Mouse (Mus musculus) myocyte (in vitro differentiated cells): ENCODE measurements around the gene Gadd45gip1. TPM values are rescaled to one million over a fixed set of nuclear protein-coding genes. Genes with fewer than 3 reads are reported as not detected.

Experiments used
- H3K27me3 ChIP-seq: one replicate; pipeline ENCODE4 v1.6.1; 2011; ENCODE audit not compliant: control insufficient read depth, insufficient read depth, insufficient read length
- H3K36me3 ChIP-seq: one replicate; pipeline ENCODE4 v1.6.1; 2011; ENCODE audit not compliant: control insufficient read depth, insufficient read depth
- H3K4me2 ChIP-seq: one replicate; pipeline ENCODE4 v1.6.1; 2011; ENCODE audit warnings: low read depth, control low read depth
- H3K4me3 ChIP-seq: one replicate; pipeline ENCODE4 v1.5.1; 2011; ENCODE audit warnings: mild to moderate bottlenecking, control low read depth, moderate library complexity
- H3K79me2 ChIP-seq: one replicate; pipeline ENCODE4 v1.6.1; 2011; ENCODE audit not compliant: control insufficient read depth, insufficient read depth
- H3ac ChIP-seq: one replicate; pipeline ENCODE4 v1.6.1; 2011; ENCODE audit not compliant: control insufficient read depth, insufficient read length
- CEBPB ChIP-seq: IDR thresholded peaks from 2 replicates; pipeline ENCODE4 v1.6.1; 2011; ENCODE audit warnings: mild to moderate bottlenecking, moderate library complexity; ENCODE audit not compliant: poor library complexity, insufficient read depth, severe bottlenecking
- E2F4 ChIP-seq: IDR thresholded peaks from one replicate; pipeline ENCODE4 v1.6.1; 2011; ENCODE audit warnings: mild to moderate bottlenecking, control low read depth, moderate library complexity; ENCODE audit not compliant: insufficient read depth
- MAX ChIP-seq: IDR thresholded peaks from one replicate; pipeline ENCODE4 v1.6.1; 2011; ENCODE audit warnings: low read depth, mild to moderate bottlenecking, control low read depth
- MYOD1 ChIP-seq, 3 experiments: IDR thresholded peaks; one replicate each; pipeline ENCODE4 v1.6.1; 2011; ENCODE audit warnings: control low read depth in 2 of 3, low read depth in 2 of 3, mild to moderate bottlenecking in 2 of 3, moderate library complexity in 1 of 3; ENCODE audit not compliant: insufficient read length in 2 of 3, control insufficient read depth in 1 of 3
- MYOG ChIP-seq, 3 experiments: IDR thresholded peaks; one replicate each; pipeline ENCODE4 v1.6.1; 2011; ENCODE audit warnings: control low read depth in 2 of 3, low read depth in 2 of 3, mild to moderate bottlenecking in 2 of 3; ENCODE audit not compliant: insufficient read length in 2 of 3, control insufficient read depth in 1 of 3, insufficient read depth in 1 of 3
- POLR2A ChIP-seq: IDR thresholded peaks from one replicate; pipeline ENCODE4 v1.6.1; 2011; ENCODE audit warnings: low read depth, mild to moderate bottlenecking, control low read depth, moderate library complexity; ENCODE audit not compliant: insufficient read length
- POLR2AphosphoS2 ChIP-seq: IDR thresholded peaks from one replicate; pipeline ENCODE4 v1.6.1; 2011; ENCODE audit warnings: low read depth, control low read depth; ENCODE audit not compliant: insufficient read length
- REST ChIP-seq: IDR thresholded peaks from one replicate; pipeline ENCODE4 v1.6.1; 2011; ENCODE audit warnings: mild to moderate bottlenecking, control low read depth, moderate library complexity; ENCODE audit not compliant: insufficient read depth, insufficient read length
- SRF ChIP-seq: IDR thresholded peaks from one replicate; pipeline ENCODE4 v1.6.1; 2011; ENCODE audit warnings: low read depth; ENCODE audit not compliant: control insufficient read depth, insufficient read length
- TCF12 ChIP-seq: IDR thresholded peaks from one replicate; pipeline ENCODE4 v1.6.1; 2011; ENCODE audit warnings: mild to moderate bottlenecking, control low read depth; ENCODE audit not compliant: poor library complexity, insufficient read depth, severe bottlenecking
- TCF3 ChIP-seq: IDR thresholded peaks from one replicate; pipeline ENCODE4 v1.6.1; 2011; ENCODE audit warnings: low read depth, control low read depth; ENCODE audit not compliant: insufficient read length
- USF1 ChIP-seq: IDR thresholded peaks from one replicate; pipeline ENCODE4 v1.6.1; 2011; ENCODE audit warnings: low read depth, mild to moderate bottlenecking, control low read depth, moderate library complexity
- polyA plus RNA-seq: library from polyadenylated mRNA; unstranded; fragments of >200 nt; fragmentation: generic; extraction: Trizol; gene quantifications from one replicate; pipeline ENCODE4 v1.2.1, GENCODE M21; 2012; ENCODE audit warnings: missing spikeins

Gene Gadd45gip1
- polyA plus RNA-seq, 1 experiment: 21.8 TPM

GRCm38 (mm10) chr8:84837149-84837911, 6.0 kb downstream of the Gadd45gip1 start:
- Histone ChIP-seq H3K27me3 (no peaks in the 10 kb centered on the region), H3K4me3 (no peak overlapping the region), H3K4me2 (peak overlapping the region; percentile 27), H3K36me3 (peaks cover 43% of the 10 kb centered on the region), H3ac (no peak overlapping the region), H3K79me2 (peaks cover 25% of the 10 kb centered on the region)
- no peak for TF ChIP-seq POLR2A
- TF ChIP-seq REST: no peak
- peak in 2 of 3 experiments; percentile 36 to 39 for TF ChIP-seq MYOD1 (IDR thresholded peaks at IDR 0.05; ENCODE audit: control insufficient read depth in 1 of 3, insufficient read length in 2 of 3, low read depth in 2 of 3)
- TF ChIP-seq E2F4: no peak
- TF ChIP-seq CEBPB: no peak
- TF ChIP-seq SRF: no peak
- peak in 1 of 3 experiments; percentile 46 for TF ChIP-seq MYOG (IDR thresholded peaks at IDR 0.05; ENCODE audit: control insufficient read depth in 1 of 3, insufficient read depth in 1 of 3, insufficient read length in 2 of 3, low read depth in 2 of 3)
- TF ChIP-seq TCF12: no peak

GRCm38 (mm10) chr8:84837912-84838470, 6.7 kb downstream of the Gadd45gip1 start:
- no peaks in the 10 kb centered on the region for H3K27me3 ChIP-seq
- no peak overlapping the region for H3K4me3 ChIP-seq
- H3K4me2 ChIP-seq: no peak overlapping the region
- TF ChIP-seq USF1: no peak
- no peak for TF ChIP-seq MYOD1 (IDR thresholded peaks at IDR 0.05; ENCODE audit: control insufficient read depth in 1 of 3, insufficient read length in 2 of 3, low read depth in 2 of 3)
- TF ChIP-seq MYOG (IDR thresholded peaks at IDR 0.05; ENCODE audit: control insufficient read depth in 1 of 3, insufficient read depth in 1 of 3, insufficient read length in 2 of 3, low read depth in 2 of 3): no peak
- no peak for TF ChIP-seq POLR2AphosphoS2
- no peak for TF ChIP-seq TCF3
- no peak for TF ChIP-seq TCF12
- no peak for TF ChIP-seq MAX
- no peak for TF ChIP-seq CEBPB
- TF ChIP-seq POLR2A: no peak
- TF ChIP-seq SRF: no peak
- no peak for TF ChIP-seq E2F4
- TF ChIP-seq REST: no peak
- peaks cover 49% of the 10 kb centered on the region for H3K36me3 ChIP-seq
- no peak overlapping the region for H3ac ChIP-seq
- peaks cover 18% of the 10 kb centered on the region for H3K79me2 ChIP-seq

- Histone ChIP-seq H3K79me2 (peaks cover 15% of the 10 kb centered on the region), H3K4me2 (no peak overlapping the region), H3K36me3 (peaks cover 55% of the 10 kb centered on the region), H3ac (no peak overlapping the region), H3K27me3 (no peaks in the 10 kb centered on the region), H3K4me3 (no peak overlapping the region)
- TF ChIP-seq REST: no peak
- no peak for TF ChIP-seq E2F4
- no peak for TF ChIP-seq POLR2A
- no peak for TF ChIP-seq MAX
- no peak for TF ChIP-seq POLR2AphosphoS2
- TF ChIP-seq MYOG (IDR thresholded peaks at IDR 0.05; ENCODE audit: control insufficient read depth in 1 of 3, insufficient read depth in 1 of 3, insufficient read length in 2 of 3, low read depth in 2 of 3): no peak
- TF ChIP-seq TCF3: no peak
- TF ChIP-seq TCF12: no peak
- TF ChIP-seq MYOD1 (IDR thresholded peaks at IDR 0.05; ENCODE audit: control insufficient read depth in 1 of 3, insufficient read length in 2 of 3, low read depth in 2 of 3): no peak
- no peak for TF ChIP-seq SRF
- no peak for TF ChIP-seq USF1
- TF ChIP-seq CEBPB: no peak
Measured at GRCm38 (mm10) chr8:84838513-84838912, 7.2 kb downstream of the Gadd45gip1 start.

DNA sequence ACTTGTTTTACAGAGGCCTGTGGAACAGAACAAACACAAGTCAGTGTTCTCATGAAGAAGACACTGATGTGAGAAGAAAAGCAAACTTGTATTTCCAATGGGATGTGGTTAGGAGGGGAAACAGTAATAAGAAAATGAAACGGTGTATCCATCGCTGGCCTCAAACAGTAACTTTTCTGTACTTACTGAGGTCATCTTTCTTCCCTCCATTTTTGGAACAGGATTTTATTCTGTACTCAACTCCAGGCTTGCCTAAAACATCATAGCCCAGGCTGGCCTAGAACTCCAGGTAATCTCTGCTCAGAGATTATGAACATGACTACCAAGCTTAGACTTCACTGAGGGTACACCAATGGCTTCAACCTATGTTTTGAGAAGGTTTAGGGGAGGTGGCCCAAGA, 8.1 kb downstream of the Gadd45gip1 start:
- Histone ChIP-seq H3K27me3 (no peaks in the 10 kb centered on the region), H3K4me3 (peak overlapping the region; percentile 70), H3K36me3 (peaks cover 56% of the 10 kb centered on the region), H3K4me2 (peak overlapping the region; percentile 89), H3K79me2 (peaks cover 15% of the 10 kb centered on the region), H3ac (peak overlapping the region; percentile 74)
- no peak for TF ChIP-seq REST

DNA sequence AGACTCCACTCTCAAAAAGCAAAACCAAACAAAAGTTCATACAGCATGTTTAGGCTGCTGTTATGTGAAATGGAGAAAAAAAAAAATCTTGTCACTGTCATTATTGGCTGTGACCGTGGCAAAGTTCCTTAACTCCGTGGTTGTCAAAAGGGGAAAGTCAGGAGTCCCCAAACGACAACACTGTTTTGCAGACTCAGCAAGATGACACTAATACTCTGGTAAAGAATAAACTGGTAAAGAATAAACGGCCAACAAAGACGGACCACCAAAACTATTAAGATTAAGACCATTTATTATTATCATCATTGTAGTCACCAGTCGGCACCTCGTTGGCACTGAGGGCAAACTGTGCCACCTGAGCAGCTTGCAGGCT, 8.5 kb downstream of the Gadd45gip1 start:
- peak overlapping the region; percentile 74 for H3ac ChIP-seq
- no peaks in the 10 kb centered on the region for H3K27me3 ChIP-seq
- H3K79me2 ChIP-seq: peaks cover 15% of the 10 kb centered on the region
- no peak for TF ChIP-seq POLR2A
- no peak for TF ChIP-seq CEBPB
- TF ChIP-seq SRF: no peak
- peak overlapping the region; percentile 70 for H3K4me3 ChIP-seq
- H3K4me2 ChIP-seq: peak overlapping the region; percentile 89
- peaks cover 56% of the 10 kb centered on the region for H3K36me3 ChIP-seq
